Mouse (Mus musculus): Measurements from ENCODE around the gene Kcnma1.

- TF ChIP-seq CTCF (IDR thresholded peaks at IDR 0.05; ENCODE audit: insufficient read depth, low read depth, low read length): no peak
- no peak for TF ChIP-seq POLR2A (IDR thresholded peaks at IDR 0.05; ENCODE audit: insufficient read depth, low read depth, low read length)
These were observed 522.9 kb downstream of the Kcnma1 start for GRCm38 (mm10) chr14:23491359-23491758.

Data from olfactory bulb, adult 2 months (tissue).